Mouse (Mus musculus) testis, adult 2 months (tissue): ENCODE results near the gene Slc17a3.
A peak's percentile ranks its signal among the peaks of the same experiment; 100 is the strongest.

ENCODE experiments used
- CTCF ChIP-seq: fragments of 200-500 bp; IDR thresholded peaks from 2 replicates; pipeline ENCODE4 v1.5.1; 2012; ENCODE audit warnings: low read depth, mild to moderate bottlenecking, inconsistent platforms, low read length, moderate library complexity; ENCODE audit not compliant: control insufficient read depth, insufficient read depth, insufficient replicate concordance
- POLR2A ChIP-seq: fragments of 200-500 bp; IDR thresholded peaks from 2 replicates; pipeline ENCODE4 v1.6.1; 2012; ENCODE audit warnings: low read depth, mild to moderate bottlenecking, inconsistent platforms, low read length, moderate library complexity; ENCODE audit not compliant: control insufficient read depth

GRCm38 (mm10) chr13:23833053-23833452 is 6.2 kb upstream of the Slc17a3 start:
- TF ChIP-seq POLR2A = no peak
- peak; percentile 42; the same call in 1 of the 2 replicates for TF ChIP-seq CTCF
